Mouse (Mus musculus) embryonic facial prominence, embryonic 15.5 days (tissue): Measurements from ENCODE around the gene Banp. TPM values are rescaled to one million over a fixed set of nuclear protein-coding genes. Genes with fewer than 3 reads are reported as not detected.

Source experiments
- ATAC-seq: fragments of 200-750 bp; cut with Nextera tagmentation; 2 replicates; pipeline ENCODE4 v1.8.0; 2017; ENCODE audit warnings: low read depth, moderate TSS enrichment; ENCODE audit not compliant: insufficient number of reproducible peaks, low FRiP score, low TSS enrichment
- H3K27ac ChIP-seq: fragments of 300-500 bp; sonication (generic); replicated peaks from 2 replicates; pipeline ENCODE4 v1.5.1; 2015; ENCODE audit warnings: mild to moderate bottlenecking, inconsistent platforms
- H3K27me3 ChIP-seq: fragments of 300-500 bp; sonication (generic); 2 replicates; pipeline ENCODE4 v1.6.1; 2015; ENCODE audit warnings: inconsistent platforms
- H3K36me3 ChIP-seq: fragments of 300-500 bp; sonication (generic); 2 replicates; pipeline ENCODE4 v1.6.1; 2015; ENCODE audit warnings: mild to moderate bottlenecking, inconsistent platforms
- H3K4me1 ChIP-seq: fragments of 300-500 bp; sonication (generic); 2 replicates; pipeline ENCODE4 v1.6.1; 2015; ENCODE audit warnings: inconsistent platforms
- H3K4me2 ChIP-seq: fragments of 300-500 bp; sonication (generic); replicated peaks from 2 replicates; pipeline ENCODE4 v1.6.1; 2015; ENCODE audit warnings: mild to moderate bottlenecking, inconsistent platforms
- H3K4me3 ChIP-seq: fragments of 300-500 bp; sonication (generic); replicated peaks from 2 replicates; pipeline ENCODE4 v1.5.1; 2015; ENCODE audit warnings: mild to moderate bottlenecking, inconsistent platforms
- H3K9ac ChIP-seq: fragments of 300-500 bp; sonication (generic); 2 replicates; pipeline ENCODE4 v1.6.1; 2015; ENCODE audit warnings: inconsistent platforms
- H3K9me3 ChIP-seq: fragments of 300-500 bp; sonication (generic); replicated peaks from 2 replicates; pipeline ENCODE4 v1.6.1; 2016; ENCODE audit warnings: inconsistent platforms
- WGBS: fragments of 180-500 bp; shearing (Covaris S2); methylation state at CpG from one replicate; pipeline ENCODE4 v1.1.7; 2015; 5-methylcytosine and 5-hydroxymethylcytosine counted together
- polyA plus RNA-seq: library from polyadenylated mRNA; unstranded; fragments of >200 nt; fragmentation: Nextera tagmentation; extraction: Ambion mirVana; gene quantifications from 2 replicates; pipeline ENCODE4 v1.2.1, GENCODE M21; 2015

Banp gene
- polyA plus RNA-seq, 1 experiment from 2014 or later = 46.3 TPM

DNA sequence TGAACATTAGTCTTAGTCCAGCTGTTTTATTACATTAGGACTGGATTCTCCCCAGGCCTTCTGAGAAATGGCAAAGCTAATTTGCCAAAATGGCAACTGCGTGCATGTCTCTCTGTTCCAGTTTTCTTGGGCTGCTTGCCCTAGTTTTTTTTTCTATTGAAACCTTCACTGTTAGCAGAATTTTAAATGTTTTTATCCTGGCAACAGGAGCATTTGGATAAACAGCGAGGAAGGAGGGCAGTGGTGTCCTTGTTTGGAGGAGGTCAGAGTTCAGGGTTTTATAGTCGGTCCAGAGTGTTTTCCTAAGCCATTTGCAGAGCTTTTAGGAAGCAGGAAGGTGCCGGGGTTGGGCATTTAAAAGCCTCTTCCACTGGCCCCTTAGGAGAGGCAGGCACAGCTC, 18.4 kb downstream of the Banp start:
- WGBS = 43% methylated on average over 4 of the region's 4 CpGs
- Histone ChIP-seq H3K36me3 (no peaks in the 10 kb centered on the region), H3K4me3 (no peak overlapping the region), H3K9me3 (no peaks in the 10 kb centered on the region), H3K27ac (peak overlapping the region; percentile 65; the same call in 1 of the 2 replicates), H3K9ac (no peak overlapping the region), H3K27me3 (no peaks in the 10 kb centered on the region), H3K4me1 (peaks cover 52% of the 10 kb centered on the region), H3K4me2 (no peak overlapping the region)
- no peak for ATAC-seq

DNA sequence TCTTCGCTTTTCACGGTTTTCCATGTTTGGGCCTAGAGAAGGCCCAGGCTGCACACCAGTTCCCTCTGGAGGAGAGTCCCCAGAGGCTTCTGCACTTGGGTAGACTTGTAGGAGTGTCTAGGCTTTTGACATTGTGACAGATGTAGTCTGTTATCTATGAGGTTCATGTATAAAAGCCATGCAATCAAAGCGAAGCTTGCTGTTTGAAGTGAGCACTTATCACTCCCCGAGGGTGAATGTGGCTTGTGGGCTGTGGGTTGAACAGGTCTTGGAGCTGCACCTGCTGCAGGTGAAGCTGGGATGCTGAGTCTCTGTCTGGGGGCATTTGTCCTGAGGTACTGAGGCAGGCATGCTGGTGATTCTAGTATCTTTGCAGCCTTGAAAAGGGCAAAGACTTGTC, 19.0 kb downstream of the Banp start:
- H3K27ac ChIP-seq = 0 out of 2 replicates have a peak overlapping the region, but pooled peaks have one; percentile 65
- 64% methylated on average over 4 of the region's 4 CpGs for WGBS
- H3K4me2 ChIP-seq = no peak overlapping the region
- no peak overlapping the region for H3K4me3 ChIP-seq
- no peaks in the 10 kb centered on the region for H3K36me3 ChIP-seq
- H3K9me3 ChIP-seq = no peaks in the 10 kb centered on the region
- peaks cover 52% of the 10 kb centered on the region for H3K4me1 ChIP-seq
- H3K9ac ChIP-seq = no peak overlapping the region
- no peak for ATAC-seq
- H3K27me3 ChIP-seq = no peaks in the 10 kb centered on the region

DNA sequence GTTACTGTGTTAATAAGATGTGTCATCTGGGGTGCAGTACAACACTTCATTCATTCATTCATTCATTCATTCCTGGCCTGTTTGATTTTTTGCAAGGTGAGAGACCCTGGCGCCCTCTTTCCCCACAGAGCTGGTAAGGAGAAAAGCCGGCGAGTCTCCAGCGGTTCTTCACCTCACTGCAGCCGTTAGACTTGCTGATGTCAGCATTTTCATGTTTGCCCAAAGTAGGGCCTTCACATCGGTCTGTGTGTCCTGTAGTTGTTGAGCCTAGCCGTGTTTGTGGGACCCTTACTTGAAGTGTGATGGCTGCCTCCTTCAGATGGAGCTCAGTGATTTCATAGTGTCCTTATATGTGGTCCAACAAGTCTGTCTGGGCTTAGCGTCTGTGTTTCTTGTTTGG, 20.7 kb downstream of the Banp start:
- H3K27me3 ChIP-seq = no peaks in the 10 kb centered on the region
- H3K9me3 ChIP-seq = no peaks in the 10 kb centered on the region
- H3K27ac ChIP-seq = peak overlapping the region; percentile 48; the same call in 1 of the 2 replicates
- ATAC-seq = no peak
- peaks cover 15% of the 10 kb centered on the region for H3K36me3 ChIP-seq
- H3K4me1 ChIP-seq = peaks cover 37% of the 10 kb centered on the region
- H3K9ac ChIP-seq = no peak overlapping the region
- no peak overlapping the region for H3K4me3 ChIP-seq
- H3K4me2 ChIP-seq = no peak overlapping the region
- WGBS = 77% methylated on average over 8 of the region's 8 CpGs

DNA sequence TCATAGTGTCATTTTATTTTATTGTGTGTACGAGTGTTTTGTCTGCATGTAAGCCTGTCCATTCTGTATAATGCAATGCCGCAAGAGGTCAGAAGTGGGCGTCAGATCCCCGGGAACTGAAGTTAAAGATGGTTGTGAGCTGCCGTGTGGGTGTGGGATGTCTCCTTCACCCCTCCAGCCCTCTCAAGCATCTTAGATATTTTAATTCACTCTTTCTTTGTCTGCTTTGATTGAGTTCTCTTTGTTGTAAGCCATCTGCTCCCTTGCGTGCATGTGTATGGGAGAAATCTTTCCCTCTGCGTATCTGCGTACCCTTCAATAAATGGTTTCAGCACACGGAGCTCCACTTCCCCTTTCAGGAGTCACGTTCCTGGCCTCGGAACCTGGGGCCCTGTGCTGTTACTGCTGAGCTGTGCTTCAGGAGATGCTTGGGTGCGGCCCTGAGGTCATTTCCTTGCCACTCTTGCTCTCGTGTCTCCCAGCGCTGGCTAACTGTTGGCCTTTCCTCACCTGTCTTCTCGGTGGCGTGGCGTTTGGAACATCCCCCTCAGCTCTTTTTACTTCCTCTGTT, 22.0 kb downstream of the Banp start:
- Histone ChIP-seq H3K4me1 (peaks cover 27% of the 10 kb centered on the region), H3K27ac (no peak overlapping the region), H3K36me3 (peaks cover 29% of the 10 kb centered on the region), H3K4me2 (no peak overlapping the region), H3K27me3 (no peaks in the 10 kb centered on the region), H3K9me3 (no peaks in the 10 kb centered on the region), H3K9ac (no peak overlapping the region), H3K4me3 (no peak overlapping the region)
- no peak for ATAC-seq
- WGBS = 70% methylated on average over 17 of the region's 17 CpGs

DNA sequence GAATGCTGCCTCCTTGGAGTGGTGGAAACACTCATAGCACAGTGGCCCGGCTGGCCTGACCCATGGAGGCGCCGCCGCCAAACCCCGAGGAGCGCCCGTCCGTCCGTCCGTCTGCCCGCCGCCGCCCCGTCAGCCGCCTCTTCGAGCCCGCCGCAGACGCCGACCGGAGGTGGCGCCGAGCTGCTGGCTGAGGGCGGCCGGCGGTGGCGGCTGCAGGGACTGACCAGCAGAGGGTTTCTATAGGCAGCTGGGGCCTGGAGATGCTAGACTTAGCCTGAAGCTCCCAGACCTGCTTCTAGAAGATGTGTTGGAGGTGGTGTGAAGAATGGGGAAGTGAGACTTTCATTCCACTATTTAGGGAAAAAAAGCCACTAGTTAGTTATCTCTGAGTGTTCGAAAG, 24.4 kb downstream of the Banp start:
- no peak for ATAC-seq
- WGBS = 91% methylated on average over 28 of the region's 28 CpGs
- Histone ChIP-seq H3K4me2 (no peak overlapping the region), H3K4me3 (no peak overlapping the region), H3K4me1 (peaks cover 10% of the 10 kb centered on the region), H3K36me3 (peaks cover 45% of the 10 kb centered on the region), H3K27me3 (no peaks in the 10 kb centered on the region), H3K9me3 (no peaks in the 10 kb centered on the region), H3K9ac (no peak overlapping the region), H3K27ac (no peak overlapping the region)

DNA sequence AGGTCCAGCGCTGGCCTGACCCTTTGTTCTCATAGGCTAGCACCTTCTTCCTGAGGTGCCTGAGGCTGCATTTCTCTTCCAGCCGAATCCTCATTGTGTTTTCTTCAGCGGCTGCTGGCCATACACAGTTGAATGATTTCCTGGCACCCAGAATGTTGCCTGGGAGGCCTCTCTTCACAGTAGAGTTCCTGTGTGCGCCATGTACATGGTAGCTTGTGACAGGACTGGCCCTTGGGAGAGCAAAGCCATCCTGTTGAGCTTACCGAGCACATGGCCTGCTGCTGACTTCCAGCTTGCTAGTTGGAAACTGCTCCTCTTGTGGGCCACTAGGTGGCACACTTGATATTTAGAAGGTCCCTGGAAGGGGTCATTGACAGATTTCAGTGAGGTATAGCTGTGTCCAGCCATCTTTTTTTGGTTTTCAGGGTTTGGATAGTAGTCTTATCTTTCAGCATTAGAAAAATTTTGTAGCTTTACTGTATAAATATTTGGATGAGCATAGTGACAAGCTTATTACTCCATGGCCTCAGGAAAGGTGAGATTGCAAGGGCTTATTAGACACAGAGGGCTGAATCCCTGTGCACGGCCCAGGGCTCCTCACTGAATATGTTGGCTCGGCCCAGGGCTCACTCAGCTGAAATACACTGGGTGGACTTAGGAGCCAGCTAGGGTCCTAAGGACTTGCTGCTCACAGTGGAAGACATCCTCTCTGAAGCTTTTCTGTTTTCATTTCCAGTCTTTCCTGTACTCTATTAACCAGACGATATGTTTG, 28.5 kb downstream of the Banp start:
- Histone ChIP-seq H3K9me3 (no peaks in the 10 kb centered on the region), H3K4me3 (no peak overlapping the region), H3K27ac (no peak overlapping the region), H3K4me1 (no peaks in the 10 kb centered on the region), H3K4me2 (no peak overlapping the region), H3K9ac (no peak overlapping the region; the same call in 1 of the 2 replicates), H3K27me3 (no peaks in the 10 kb centered on the region), H3K36me3 (peaks cover 74% of the 10 kb centered on the region)
- 56% methylated on average over 8 of the region's 8 CpGs for WGBS
- peak; percentile 49; the same call in 1 of the 2 replicates for ATAC-seq

DNA sequence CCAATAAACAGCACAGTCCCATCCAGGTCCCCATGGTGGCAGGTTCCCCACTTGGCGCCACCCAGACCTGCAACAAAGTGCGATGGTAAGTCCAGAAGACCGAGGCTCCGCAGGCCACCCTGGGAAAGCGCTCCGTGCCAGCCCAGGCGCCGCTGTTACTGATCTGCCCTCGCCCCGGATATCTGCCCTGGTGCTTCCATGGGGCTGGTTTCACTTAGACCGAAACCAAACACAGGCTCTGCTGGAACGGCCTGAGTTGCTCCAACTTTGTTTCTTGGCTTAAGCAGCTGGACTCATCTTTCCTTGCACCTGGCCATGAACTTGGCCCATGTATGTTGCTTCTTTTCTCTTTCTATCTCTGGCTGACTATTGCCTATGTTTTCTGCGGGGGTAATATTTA, 29.1 kb downstream of the Banp start:
- Histone ChIP-seq H3K27me3 (no peaks in the 10 kb centered on the region), H3K4me2 (no peak overlapping the region), H3K27ac (no peak overlapping the region), H3K36me3 (peaks cover 79% of the 10 kb centered on the region), H3K4me1 (no peaks in the 10 kb centered on the region), H3K9me3 (no peaks in the 10 kb centered on the region), H3K4me3 (no peak overlapping the region), H3K9ac (no peak overlapping the region)
- ATAC-seq = no peak
- 86% methylated on average over 13 of the region's 13 CpGs for WGBS

DNA sequence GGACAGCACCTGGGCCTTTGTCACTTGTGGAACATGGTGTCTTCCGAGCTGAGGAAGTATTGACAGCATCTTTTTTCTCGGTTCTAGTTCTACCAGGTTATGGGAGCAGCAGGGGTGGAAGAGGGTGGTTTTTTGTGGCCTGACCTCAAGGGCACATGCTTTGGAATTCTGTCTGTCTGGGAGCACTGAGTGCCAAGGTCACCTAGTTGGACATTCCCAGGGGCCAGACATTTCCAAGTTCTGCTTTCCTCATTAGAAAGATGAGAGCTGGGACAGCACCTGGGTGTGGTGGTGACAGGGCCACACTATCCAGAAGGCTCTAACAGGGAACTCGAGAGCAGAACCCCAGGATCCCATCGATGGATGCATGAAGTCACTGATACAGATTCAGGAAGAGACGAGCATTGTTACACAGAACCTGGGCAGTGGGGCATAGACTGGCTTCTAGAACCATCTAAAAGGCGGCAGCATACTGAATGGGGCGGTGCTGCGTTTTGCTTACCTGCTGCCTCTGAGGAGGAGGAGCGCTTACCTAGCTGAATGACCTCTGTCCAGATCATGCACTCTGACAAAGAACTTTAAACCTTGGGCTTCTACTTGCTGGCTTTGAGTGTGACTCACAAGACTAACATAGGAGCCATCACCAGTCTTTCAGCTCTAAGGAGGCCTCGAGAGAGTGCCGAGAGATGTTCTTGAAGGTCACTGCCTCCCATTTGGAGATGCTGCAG, 31.4 kb downstream of the Banp start:
- Histone ChIP-seq H3K27ac (no peak overlapping the region), H3K36me3 (peaks cover 67% of the 10 kb centered on the region), H3K9ac (no peak overlapping the region), H3K27me3 (no peaks in the 10 kb centered on the region), H3K4me2 (no peak overlapping the region), H3K4me1 (no peaks in the 10 kb centered on the region), H3K9me3 (no peaks in the 10 kb centered on the region), H3K4me3 (no peak overlapping the region)
- no peak for ATAC-seq
- 92% methylated on average over 11 of the region's 11 CpGs for WGBS

DNA sequence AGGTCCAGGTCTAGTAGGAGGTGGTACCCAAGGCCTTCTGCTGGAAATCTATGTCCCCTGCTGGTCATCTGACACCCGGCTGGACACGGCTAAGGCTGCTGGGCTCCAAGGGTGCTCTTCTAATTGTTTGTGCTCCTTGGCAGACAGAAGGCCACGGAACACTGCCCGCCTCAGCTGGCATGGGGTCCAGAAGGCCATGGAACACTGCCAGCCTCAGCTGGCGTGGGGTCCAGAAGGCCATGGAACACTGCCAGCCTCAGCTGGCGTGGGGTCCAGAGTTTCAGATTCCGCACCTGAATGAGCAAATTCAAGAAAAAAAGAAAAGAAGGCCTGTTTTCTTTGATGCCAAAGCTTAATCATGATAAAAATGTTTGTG, 32.0 kb downstream of the Banp start:
- Histone ChIP-seq H3K27me3 (no peaks in the 10 kb centered on the region), H3K4me2 (no peak overlapping the region), H3K4me1 (no peaks in the 10 kb centered on the region), H3K4me3 (no peak overlapping the region), H3K36me3 (peaks cover 66% of the 10 kb centered on the region), H3K9ac (no peak overlapping the region), H3K27ac (no peak overlapping the region), H3K9me3 (no peaks in the 10 kb centered on the region)
- ATAC-seq = no peak
- 72% methylated on average over 7 of the region's 7 CpGs for WGBS

DNA sequence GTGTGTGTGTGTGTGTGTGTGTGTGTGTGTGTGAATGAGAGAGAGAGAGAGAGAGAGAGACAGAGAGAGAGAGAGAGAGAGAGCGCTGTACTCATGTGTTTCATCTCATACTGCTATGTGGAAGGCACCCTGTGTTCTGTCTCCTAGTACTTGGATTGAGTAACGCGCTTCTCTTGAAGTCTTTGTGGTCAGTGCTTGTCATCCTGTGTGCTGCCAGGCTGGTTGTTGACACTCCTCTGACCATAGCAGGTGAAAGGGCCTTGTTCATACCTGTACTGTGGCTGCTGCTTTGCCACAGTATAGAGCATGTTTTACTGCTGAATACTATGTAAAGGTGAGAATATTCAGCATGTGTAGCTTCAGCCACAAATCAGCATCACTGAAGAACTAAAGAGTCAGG, 36.1 kb downstream of the Banp start:
- Histone ChIP-seq H3K4me1 (peaks cover 10% of the 10 kb centered on the region; the same call in 1 of the 2 replicates), H3K27ac (no peak overlapping the region), H3K4me2 (no peak overlapping the region), H3K9me3 (no peaks in the 10 kb centered on the region), H3K4me3 (no peak overlapping the region), H3K9ac (no peak overlapping the region), H3K27me3 (no peaks in the 10 kb centered on the region), H3K36me3 (peaks cover 62% of the 10 kb centered on the region)
- ATAC-seq = no peak
- WGBS = 96% methylated on average over 3 of the region's 3 CpGs

DNA sequence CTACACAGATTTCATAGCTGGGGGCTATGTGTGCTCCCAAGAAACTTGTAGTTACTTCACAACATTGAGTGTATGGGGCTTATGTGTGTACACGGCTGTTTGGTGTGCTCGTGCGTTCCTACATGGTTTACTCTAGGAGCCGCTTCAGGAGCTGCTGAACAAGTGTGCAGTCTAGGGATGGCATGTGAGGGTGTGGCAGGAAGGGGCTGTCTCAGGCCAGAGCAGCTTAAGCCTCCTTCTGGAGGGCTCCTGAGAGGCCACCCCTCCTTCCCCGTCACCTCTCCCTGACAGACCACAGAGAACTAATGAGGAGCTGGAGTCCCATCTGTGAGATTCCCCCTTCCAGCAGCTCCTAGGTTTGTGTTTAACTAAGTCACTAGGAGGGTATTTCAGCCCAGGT, 38.3 kb downstream of the Banp start:
- no peaks in the 10 kb centered on the region for H3K27me3 ChIP-seq
- H3K9me3 ChIP-seq = no peaks in the 10 kb centered on the region
- no peak overlapping the region for H3K4me2 ChIP-seq
- H3K4me1 ChIP-seq = peaks cover 12% of the 10 kb centered on the region; the same call in 1 of the 2 replicates
- no peak for ATAC-seq
- H3K4me3 ChIP-seq = no peak overlapping the region
- H3K27ac ChIP-seq = no peak overlapping the region
- peaks cover 61% of the 10 kb centered on the region for H3K36me3 ChIP-seq
- 82% methylated on average over 5 of the region's 5 CpGs for whole genome bisulfite sequencing
- H3K9ac ChIP-seq = no peak overlapping the region
